Mouse (Mus musculus) adipocyte (in vitro differentiated cells): ENCODE measurements around the gene Sdr39u1.

Source experiments
- DNase-seq: peaks from one replicate; pipeline ENCODE4 v3.0.0-alpha.2; 2016; ENCODE audit warnings: low spot score

Gene Sdr39u1

DNA sequence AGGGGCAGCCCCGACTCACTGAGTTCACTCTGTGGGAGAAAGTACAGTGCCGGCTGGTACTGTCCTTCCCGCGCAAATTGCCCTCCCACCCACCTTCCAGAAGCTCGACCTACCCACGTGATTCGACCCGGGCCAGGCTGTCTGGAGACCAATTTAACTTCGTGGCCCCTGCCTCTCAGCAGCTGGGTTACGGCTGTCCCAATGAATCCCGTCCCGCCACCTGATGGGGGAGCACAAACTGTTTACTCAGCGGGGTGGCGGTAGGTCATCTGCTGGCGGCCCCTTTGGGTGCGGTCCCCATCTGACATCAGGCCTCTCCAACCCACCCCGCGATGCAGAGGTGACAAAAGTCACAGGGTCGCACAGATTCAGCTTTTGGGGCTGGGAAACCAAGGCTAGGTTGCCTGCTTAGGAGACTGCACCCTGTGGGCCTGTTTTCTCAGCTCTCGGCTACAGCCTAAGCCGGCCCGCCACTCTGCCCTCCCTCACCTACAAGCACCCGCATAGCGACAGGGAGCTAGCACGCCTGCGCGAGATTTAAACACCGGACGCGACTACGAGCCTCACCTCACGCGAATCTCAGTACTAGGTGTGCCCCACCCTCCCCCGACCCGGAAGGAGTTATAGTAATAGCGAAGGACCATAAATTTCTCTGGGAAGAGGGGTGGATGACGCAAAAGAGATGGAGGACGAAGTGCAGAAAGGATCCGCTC lies at the start of gene Sdr39u1:
Gene Sdr39u1 (minus strand): TSS at position 593 of the 713 bp plus-strand sequence.
- no peak for DNase-seq

DNA sequence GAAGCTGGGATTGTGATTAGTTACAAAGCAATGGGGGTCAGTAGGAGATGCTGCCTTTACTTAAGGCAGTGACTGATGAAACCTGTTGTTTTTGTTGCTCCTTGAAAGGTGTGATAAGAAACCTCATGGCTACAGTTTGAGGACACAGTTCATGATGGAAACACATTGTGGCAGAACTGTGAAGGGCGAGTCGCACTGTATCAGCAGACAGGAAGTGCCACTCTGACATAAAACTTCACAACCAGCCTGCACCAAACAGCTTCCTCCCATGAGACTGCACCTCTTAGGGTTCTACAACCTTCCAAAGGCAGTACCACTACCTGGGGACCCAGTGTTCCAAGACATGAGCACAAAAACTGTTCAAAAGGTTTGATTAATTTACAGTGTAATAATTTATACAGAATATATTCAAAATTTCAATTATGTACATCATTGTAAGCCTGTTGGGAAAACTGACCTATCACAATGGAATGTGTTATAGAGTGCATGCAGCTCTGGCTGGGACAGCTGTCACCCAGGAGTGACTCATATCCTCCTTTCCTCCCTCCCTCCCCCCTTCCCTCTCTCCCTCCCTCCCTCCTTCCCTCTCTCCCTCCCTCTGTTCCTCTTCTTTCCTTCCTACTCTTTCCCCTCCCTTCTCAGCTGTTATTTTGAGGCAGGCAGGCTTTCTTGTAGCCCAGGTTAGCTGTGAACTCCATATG lies 46.3 kb upstream of the Sdr39u1 start:
- DNase-seq = peak; percentile 26

DNA sequence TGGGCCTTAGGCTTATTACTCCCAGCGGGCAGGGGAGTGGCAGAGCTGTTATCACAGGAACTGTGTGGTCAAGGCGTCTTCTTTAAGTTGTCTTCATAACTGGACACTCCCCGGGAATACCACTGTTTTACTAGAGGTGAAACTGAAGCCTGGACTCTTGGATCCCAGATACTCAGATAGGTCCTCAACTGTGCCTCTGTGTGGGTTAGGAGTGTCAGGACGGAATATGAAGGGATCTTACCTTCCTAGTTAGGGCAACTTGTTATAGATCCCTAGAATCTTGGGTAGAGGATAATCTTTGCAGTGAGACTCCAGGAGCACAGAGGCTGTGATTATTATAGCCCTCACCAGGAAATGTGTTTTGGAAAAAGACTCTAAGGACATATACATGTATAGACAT lies 44.5 kb upstream of the Sdr39u1 start, which contains the start of gene Cma1:
Gene Cma1 (minus strand): TSS at position 101 of the 400 bp plus-strand sequence.
- no peak for DNase-seq

DNA sequence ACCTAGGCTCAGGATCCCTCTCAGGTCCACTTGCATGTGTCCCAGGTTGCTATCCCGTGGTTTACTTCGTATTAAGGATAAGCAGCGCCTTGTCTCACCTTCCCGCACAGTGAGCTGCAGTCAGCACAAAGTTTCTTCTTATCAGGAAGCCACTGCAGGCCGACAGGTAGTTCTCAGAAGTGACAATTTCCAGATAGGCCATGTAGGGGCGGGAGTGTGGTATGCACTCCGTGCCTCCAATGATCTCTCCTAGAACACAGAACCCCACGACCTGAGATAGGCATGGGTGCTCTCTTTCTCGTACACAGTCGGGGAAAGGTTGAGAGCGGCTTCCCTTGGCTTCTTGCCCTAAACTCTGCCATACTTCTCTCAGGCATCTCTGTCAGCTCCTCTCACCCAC lies 43.5 kb upstream of the Sdr39u1 start:
- peak; percentile 42 for DNase-seq

DNA sequence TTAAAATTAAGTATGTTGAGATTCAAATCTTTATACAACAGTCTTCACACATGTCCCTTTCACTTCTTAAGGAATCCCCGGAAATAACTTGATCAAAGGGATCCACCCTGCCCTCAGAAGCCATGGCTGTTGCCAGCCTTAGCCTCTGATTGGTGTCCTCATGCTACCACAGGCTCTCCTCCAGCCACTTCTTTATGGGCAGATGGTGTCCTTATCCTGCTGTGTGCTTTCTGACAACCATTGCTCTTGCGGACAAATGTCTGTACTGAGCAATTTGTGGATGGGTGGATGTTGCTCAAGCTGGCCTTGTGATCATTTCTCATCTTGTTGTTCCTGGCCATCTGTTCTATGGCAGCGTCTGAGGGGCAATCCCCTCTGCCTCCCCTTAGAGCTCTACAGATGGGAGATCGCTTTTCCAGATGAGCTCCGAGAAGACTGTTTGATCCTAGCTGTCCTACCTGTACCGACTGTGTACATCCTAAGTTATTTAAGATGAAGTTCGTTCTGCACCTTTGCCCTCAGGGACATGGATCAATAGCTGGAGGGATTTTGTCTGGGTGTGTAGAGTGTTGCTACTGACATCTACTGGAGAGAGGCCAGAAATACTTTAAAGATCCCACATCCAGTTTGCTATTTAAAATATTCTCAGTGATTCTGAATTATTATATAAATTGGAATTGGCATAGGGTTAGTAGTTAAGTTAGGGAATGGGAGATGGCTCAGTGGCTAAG lies 40.1 kb upstream of the Sdr39u1 start:
- DNase-seq = no peak

DNA sequence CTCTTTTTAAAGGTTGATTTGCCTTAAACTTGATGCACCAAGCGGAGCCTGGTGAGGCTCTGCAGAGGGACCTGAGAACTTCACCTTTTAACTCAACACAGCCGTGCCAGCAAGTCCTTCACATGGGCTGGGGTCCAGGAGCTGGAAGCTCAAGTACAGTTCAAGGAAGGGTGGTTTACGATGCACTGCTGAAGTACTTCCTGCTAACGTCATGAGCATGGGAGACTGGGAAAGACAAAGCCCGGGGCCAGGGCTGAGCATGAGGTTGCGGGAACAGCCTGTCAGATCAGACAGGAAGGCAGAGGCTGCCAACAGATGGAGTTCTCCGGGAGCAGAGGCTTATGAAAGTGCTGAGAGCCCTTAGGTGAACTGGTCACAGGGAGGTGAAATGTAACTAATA lies 33.5 kb upstream of the Sdr39u1 start:
- peak; percentile 50 for DNase-seq

DNA sequence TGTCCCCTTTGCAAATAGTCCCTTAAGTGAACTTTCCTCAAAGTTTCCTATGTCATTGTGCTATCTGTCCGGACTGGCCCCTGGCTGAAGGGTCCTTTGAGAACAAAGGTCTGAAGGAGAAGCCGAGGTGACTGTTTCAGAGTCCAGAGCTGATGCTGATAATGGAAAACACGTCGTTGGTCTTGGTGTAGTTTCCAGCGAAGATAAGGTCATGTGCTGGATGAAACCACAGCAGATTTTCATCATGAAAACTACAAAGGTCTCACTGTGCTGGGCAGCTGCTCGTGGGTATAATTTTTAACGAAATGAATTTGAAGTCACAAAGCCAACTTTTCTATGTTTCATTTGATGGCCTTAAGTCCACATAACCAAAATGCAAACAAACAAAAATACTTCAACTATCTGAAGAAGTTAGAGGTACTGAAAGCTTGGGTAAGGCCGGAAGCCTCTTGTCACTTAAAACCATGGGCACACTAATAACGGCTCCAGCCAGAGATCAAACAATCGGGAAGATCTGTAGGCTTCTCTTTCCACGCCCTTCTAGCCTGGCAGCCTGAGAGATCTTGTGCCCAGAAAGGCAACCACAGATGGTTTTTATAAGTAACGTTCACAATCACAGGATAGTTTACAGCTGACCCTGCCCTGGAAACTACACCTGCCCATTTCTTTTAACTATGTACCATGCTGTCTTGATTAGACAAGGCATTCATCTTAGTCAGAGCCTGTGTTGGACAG lies 29.3 kb upstream of the Sdr39u1 start:
- no peak for DNase-seq

DNA sequence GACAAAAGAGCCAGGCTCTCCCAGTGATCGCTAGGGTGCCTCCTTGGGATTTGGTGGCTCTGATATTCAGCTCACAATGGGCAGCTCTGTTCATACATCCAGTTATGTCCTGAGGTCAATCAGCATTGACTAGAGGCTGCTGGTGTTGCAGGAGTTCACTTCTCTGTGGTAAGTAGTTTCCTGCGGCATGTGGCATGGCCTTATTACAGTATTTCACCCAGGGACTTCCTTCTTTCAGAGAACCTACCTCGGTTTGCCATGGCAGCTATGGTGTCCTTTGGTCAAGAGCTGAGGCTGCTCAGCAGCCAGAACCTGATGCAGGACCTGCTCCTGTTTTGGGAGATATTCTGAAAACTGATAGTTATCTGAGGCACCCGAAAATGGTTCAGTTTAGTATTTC lies 26.8 kb upstream of the Sdr39u1 start:
- DNase-seq = no peak

DNA sequence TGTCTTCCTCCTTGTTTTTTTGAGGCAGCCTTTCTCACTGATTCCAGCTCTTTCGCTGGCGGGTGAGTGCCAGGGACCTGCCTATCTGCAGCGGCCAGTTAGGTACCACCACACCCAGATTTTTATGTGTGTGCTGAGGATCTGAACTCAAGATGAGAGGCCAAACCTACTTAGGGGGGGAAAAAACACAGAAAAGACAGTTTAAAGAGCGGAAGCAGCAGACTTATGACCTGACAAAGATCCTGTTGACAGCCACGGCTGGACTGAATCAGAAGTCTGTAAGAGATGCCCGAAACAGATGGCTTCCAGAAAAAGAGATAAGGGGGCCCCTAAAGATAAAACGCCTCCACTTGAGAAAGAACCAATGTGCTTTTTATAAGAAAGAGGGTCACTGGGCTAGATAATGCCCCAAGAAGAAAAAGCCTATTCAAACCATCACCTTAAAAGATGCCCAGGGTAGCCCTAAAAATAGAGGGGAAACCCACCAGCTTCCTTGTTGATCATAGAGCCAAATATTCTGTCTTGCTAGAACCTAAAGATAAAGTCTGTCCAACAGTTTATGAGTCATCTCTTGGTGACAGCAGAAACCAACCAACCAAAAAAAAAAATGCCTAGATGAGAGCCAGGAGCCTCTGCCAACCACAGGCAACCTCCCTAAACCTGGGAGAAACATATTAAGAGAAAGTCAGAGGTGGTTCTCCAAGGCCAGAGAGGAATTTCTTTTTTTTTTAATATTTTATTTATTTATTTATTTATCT lies 22.6 kb upstream of the Sdr39u1 start:
- no peak for DNase-seq

DNA sequence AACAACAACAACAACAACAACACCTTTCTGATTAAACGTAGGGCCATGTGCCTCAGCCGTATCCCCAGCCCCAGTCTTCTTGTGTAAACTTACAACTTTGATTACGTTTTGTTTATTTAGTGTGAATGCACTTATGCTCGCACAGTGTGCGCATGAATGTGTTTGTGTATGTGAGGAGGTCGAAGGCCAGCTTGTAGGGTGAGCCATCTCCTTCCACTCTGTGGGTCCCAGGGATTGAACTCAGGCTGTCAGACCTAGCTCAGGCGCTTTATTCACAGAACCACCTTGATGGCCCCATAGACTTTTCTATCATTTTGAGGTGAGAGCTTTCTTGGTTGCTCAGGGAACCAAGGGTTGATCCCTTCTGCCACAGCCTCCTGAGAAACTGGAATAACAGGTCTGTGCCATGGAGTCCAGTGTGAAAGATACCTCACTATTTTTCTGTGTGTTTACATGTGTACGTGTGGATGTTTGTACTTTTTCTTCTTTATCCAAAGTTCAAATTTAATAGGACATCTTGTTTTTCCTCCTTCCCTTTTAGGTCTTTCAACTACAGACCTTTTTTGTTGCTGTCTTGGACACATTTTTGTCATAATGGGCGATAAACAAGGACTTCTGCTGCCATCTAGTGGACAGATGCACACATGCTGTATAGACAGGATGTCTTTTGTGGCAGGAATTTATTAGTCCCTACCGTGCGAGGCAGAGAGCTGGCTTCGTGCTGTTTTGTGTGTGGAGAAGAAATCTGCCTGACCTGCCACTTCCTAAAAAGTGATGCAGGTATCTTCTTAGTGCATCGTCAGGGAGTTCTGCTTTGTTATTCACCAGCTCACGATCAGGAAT lies 18.4 kb upstream of the Sdr39u1 start:
- DNase-seq = peak; percentile 85

DNA sequence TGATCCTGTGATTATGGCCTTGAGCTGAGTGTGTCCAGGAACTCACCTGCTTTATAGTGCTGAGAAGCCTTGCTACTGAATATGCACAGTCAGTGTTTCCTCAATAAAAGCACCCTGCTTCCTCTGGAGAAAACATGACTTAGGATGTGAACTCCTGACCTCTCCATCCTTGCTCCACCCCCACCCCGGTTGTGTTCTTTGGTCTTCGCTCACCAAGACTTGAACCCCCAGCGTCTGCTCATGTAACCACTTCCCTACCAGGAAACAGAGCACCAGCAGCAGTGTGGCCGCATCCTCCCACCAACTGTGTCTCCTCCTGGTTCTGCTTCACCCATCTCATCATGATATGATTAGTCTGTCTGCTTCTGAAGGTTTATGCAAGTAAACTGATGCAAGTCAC lies 13.3 kb upstream of the Sdr39u1 start:
- DNase-seq = no peak

DNA sequence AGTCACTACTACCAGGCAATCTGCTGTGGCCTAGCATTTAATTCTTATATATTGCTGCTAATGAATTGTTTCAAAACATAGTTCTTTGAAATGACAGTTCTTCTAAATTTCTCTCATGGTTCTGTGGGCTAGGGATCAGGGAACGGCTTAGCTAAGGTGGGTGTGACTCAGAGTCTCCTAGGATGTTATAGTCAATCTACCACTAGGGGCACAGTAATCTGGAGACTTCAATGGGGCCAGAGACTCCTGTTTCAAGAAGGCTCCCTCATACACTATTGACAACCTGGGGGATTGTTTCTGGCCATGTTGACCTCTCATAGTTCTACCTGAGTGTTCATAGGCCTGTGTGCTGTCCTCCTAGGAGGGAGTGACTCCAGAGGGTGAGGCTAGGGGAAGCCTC lies 5.4 kb upstream of the Sdr39u1 start:
- no peak for DNase-seq

DNA sequence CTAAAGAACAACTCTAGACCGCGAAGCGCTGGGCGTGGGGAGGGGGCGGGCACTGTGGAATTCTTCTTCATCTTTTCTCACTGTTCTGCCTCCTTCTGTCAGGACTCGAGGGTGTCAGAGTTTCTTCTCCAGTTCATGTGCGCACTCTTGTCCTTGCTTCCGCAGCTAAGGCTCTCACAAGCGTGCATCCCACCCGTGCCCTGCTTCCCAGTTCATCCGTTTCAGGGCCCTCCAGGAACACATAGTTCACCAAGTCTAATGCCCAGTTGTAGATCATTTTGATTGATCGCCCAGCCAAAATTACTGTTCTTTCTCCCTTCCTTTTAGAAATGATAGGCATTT lies 292 bp upstream of the Sdr39u1 start:
- no peak for DNase-seq

DNA sequence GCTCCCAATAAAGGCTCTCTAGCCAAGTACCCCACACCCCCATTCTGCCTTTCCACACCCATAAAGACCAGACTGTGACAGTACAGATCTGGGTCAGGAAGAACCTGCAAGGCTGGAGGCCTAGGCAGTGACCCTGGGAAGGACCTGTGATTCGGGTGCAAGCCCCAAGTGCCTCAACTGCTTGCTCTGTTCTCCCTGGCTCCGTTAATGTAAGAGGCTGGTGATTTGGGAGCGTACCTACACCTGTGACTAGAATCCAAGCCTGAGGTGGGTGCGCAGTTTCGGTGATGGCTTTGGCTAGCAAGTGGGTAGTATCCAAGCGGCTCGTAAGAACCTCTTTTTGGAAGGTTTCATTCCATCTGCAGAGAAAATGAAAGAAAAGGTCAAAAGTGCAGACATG lies 1.1 kb downstream of the Sdr39u1 start:
- no peak for DNase-seq

DNA sequence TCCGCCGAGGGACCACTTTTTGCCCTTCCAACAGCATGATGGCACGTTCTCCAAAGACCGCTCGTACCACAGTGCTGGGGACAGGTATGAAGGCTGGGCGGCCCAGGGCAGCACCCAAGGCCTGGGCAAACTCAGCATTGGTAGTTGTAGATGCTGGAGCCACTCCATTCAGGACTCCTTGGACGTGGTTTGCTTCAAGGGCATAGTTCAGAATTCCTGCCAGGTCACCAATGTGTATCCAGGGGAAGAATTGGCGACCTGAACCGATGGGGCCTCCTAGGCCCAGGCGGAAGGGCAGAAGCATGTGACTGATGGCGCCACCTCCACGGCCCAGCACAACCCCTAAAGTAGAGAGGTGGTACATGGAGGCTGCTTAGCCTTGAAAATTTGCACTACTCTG lies 2.4 kb downstream of the Sdr39u1 start:
- DNase-seq = no peak

DNA sequence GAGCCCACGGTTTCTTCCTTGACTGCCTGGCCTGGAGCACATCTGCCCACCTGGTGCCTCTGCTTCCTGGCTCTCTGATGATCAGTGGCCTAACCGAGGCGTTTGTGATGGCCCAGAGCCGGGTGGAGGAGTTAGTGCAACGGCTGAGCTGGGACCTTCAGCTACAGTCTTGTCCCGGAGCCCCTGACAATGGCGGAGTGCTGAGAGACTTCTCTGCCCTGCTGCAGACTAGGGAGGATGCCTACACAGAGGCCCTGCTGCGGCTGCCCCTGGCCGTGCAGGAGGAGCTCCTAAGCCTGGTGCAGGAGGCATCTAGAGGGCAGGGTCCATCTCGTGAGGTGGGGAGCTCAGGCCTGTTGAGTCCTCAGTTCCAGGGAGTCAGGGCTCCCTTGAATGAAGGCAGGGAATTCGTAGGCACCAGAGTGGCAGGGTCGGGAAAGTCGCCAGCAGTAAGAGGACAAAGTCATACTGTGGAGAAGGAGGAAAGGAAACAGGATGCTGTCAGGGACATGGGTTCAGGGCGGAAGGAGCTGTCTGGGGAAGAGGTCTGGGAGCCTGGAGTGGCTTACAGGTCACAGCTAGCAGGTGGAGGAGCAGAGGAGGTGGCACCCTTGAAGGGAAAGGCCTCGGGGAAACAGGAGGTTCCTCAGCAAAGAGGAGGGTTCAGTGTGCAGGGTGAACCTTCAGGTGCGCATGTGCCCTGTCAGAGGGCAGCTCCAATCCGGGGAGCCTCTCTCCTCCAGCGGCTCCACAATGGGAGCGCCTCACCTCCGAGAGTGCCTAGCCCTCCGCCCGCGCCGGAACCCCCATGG lies 13.3 kb downstream of the Sdr39u1 start:
- no peak for DNase-seq

DNA sequence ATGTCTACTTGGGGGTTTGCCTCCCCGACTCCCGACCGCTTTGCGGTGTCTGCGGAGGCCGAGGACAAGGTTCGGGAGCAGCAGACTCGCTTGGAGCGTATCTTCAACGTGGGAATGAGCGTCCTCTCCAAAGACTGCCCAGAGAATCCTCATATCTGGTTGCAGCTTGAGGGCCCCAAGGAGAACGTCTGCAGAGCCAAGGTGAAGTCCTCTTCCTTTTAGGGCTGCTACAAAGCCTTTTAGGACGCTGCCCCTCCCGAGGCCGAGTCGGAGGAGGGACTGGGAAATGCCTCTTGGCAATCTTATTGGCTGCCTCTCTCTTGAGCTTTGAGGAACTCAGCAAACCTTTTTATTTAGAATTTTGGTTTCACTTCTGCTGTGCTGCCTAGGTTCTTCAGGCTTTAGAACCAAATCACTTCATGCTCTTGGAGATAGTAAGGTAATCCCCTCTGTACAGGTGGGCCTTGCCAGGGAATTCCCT lies 14.3 kb downstream of the Sdr39u1 start:
- peak; percentile 53 for DNase-seq

DNA sequence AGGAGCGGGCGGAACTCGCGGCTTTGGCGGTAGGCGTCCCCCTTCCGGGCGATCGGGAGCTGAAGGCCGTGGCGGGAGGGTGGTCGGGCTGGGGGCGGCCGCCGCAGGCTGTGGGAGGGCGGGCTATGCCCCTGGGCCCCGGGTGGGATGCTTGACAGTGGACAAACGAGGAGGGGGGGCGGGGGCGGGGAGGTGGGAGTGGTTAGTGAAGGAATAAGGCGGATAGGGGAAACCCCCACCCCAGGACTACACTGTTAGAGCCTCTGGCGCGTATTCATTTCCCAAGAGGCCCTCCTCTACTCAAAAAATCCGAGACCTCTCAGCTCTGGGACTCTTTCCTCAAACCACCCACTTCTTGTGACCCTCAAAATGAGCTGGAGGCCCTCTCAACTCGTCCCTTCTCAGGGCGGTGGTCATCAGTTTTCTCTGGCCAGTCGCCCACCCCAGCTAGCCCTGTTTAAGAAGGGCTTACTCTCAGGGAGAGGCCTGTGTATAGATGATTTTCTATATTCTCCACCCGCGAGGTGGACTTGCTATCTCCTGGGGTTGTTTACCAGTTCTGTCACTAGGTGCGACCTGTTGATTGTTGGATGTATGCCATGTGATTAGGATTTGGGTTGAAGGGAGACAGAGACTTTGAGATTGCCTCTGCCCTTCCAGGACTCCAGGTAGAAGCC lies 14.8 kb downstream of the Sdr39u1 start:
- DNase-seq = peak; percentile 30

DNA sequence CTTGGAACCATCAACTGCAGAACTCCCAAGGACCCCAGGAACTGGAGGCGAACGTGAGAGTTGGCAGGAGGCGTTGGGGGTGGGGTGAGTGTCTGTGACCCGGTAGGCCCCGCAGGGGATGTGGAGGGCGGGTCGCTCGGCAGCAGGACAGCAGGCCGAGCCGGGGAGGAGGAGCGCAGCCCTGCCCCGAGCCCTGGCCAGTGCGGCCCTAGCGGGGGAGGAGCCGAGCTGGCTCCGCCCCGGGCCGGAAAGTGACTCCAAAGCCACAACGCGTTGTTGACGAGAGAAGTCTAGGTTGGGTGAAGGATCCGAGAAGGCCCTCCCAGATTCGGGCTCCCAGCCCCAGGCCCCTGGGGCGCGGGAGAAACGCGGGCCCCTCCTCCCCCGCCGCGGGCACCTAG lies 15.4 kb downstream of the Sdr39u1 start, which contains the start of gene Khnyn:
Gene Khnyn (plus strand): TSS at position 235 of the 401 bp plus-strand sequence.
- peak; percentile 81 for DNase-seq
